In the genomic region with DNA sequence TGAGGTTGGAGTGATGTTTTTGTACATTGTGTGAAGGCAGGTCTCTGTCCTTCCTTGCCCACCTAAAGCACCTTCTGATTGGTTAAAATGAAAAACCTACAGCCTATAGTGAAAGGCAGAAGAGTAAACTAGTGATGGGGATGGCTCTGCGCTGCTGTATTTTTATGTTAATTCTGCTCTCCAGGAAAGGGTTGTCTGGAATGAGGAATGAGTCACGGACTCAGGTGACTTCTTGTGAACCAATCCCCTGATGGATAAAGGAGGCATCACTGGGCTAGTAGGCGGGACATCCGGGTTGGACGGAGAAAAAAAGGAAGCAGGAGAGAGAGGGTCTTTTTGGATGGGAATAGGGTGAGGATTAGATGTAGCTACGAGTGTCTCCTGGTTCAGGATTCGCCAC, we compare ENCODE assay signal across 35 mouse cellular contexts. TPM values are rescaled to one million over a fixed set of nuclear protein-coding genes. Genes with fewer than 3 reads are reported as not detected.
"Had no signal": no experiment of that assay in that cellular context is flagged by ENCODE, and none has a peak within 500 bp of the region (broad histone marks: within the 10 kb centered on the region; RNA-seq: fewer than 3 reads in every experiment).

No protein-coding gene starts in this region.

- H3K9me3 ChIP-seq: heart, embryonic 13.5 days; heart, embryonic 15.5 days; hindbrain, embryonic 13.5 days; hindbrain, embryonic 15.5 days; kidney, embryonic 15.5 days; limb, embryonic 10.5 days; limb, embryonic 12.5 days; liver, embryonic 13.5 days; liver, embryonic 15.5 days had no signal

- H3K9ac ChIP-seq: heart, embryonic 13.5 days; heart, embryonic 15.5 days; hindbrain, embryonic 13.5 days; hindbrain, embryonic 15.5 days; kidney, embryonic 15.5 days; limb, embryonic 12.5 days; liver, embryonic 13.5 days; liver, embryonic 15.5 days had no signal

- H3K4me1 ChIP-seq: heart, embryonic 13.5 days; heart, embryonic 15.5 days; liver, embryonic 13.5 days; liver, embryonic 15.5 days had no signal

- H3K36me3 ChIP-seq: heart, embryonic 13.5 days; heart, embryonic 15.5 days; hindbrain, embryonic 13.5 days; hindbrain, embryonic 15.5 days; kidney, embryonic 15.5 days; limb, embryonic 10.5 days; limb, embryonic 12.5 days; liver, embryonic 13.5 days; liver, embryonic 15.5 days had no signal

- H3K27ac ChIP-seq: heart, adult 2 months; heart, embryonic 13.5 days; heart, embryonic 15.5 days; hindbrain, embryonic 13.5 days; hindbrain, embryonic 15.5 days; hindbrain, postnatal 0 days; kidney, embryonic 15.5 days; kidney, postnatal 0 days; left cerebral cortex, adult 2 months; limb, embryonic 10.5 days; limb, embryonic 12.5 days; liver, embryonic 13.5 days; liver, embryonic 15.5 days had no signal

- H3K27me3 ChIP-seq: heart, embryonic 13.5 days; heart, embryonic 15.5 days; hindbrain, embryonic 13.5 days; hindbrain, embryonic 15.5 days; kidney, embryonic 15.5 days; limb, embryonic 12.5 days; liver, embryonic 13.5 days; liver, embryonic 15.5 days had no signal

- H3K4me3 ChIP-seq: heart, adult 2 months; heart, embryonic 13.5 days; heart, embryonic 15.5 days; hindbrain, embryonic 13.5 days; hindbrain, embryonic 15.5 days; kidney, embryonic 15.5 days; left cerebral cortex, adult 2 months; limb, embryonic 10.5 days; limb, embryonic 12.5 days; liver, embryonic 13.5 days; liver, embryonic 15.5 days had no signal

- DNase-seq: gastrocnemius, postnatal 14 days; gastrocnemius, postnatal 36 days; heart, adult 11 months; heart, adult 2 months; heart, postnatal 14 days; heart, postnatal 36 days; kidney, adult 11 months; kidney, adult 2 months; kidney, adult 9 months; kidney, postnatal 14 days; kidney, postnatal 36 days; layer of hippocampus, adult 9-11 months; layer of hippocampus, postnatal 36 days; liver; liver, embryonic 13.5 days had no signal

RNA-seq across cellular contexts. Expression of a gene that starts 19.8 kb away (rescaled TPM):
- total RNA-seq: heart, adult 2 months; heart, postnatal 14 days; heart, postnatal 36 days; hematopoietic stem cell, adult 5-6 weeks; layer of hippocampus, adult 18-20 months; layer of hippocampus, adult 8-10 months; layer of hippocampus, postnatal 14 days; layer of hippocampus, postnatal 36 days; left cerebral cortex, adult 2 months; left cerebral cortex, postnatal 10 days; left cerebral cortex, postnatal 36 days had no signal
- polyA plus RNA-seq: gonadal fat pad, adult 2 months; heart, adult 2 months; hindbrain, embryonic 15.5 days; hindbrain, postnatal 0 days; intestine, embryonic 14.5 days; large intestine, adult 2 months had no signal
